Mouse (Mus musculus) kidney, adult 2 months (tissue): Measurements from ENCODE around the gene Luzp1.

Experiments
- CTCF ChIP-seq: fragments of 200-500 bp; conservative IDR thresholded peaks from 2 replicates; pipeline ENCODE4 v1.5.1; 2011; ENCODE audit warnings: low read depth, mild to moderate bottlenecking, control low read depth, low read length, moderate library complexity, mixed read lengths; ENCODE audit not compliant: insufficient read depth, insufficient read length
- POLR2A ChIP-seq: fragments of 200-500 bp; IDR thresholded peaks from one replicate; pipeline ENCODE4 v1.6.1; 2011; ENCODE audit warnings: low read depth, low read length, control low read depth

DNA sequence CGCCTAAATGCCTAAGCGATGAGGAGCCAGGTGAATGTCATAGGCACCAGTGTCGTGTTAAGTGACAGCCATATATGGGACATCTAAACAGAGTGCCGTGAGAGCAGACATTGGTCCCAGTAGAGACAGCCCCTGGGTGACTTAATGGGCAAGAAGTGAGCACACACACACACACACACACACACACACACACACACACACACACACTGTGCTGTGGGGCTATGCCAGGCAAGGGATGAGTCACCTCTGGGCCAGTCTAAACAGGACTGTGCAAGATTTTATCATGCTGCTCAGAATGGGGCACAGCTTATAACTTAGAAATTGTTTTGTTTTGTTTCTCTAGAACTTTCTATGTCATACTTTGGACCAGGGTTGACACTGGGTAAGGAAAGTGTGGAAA lies 35.5 kb upstream of the Luzp1 start:
- TF ChIP-seq CTCF (no peak), POLR2A (no peak)
